ENCODE assay signal across 22 mouse cellular contexts in the genomic region with DNA sequence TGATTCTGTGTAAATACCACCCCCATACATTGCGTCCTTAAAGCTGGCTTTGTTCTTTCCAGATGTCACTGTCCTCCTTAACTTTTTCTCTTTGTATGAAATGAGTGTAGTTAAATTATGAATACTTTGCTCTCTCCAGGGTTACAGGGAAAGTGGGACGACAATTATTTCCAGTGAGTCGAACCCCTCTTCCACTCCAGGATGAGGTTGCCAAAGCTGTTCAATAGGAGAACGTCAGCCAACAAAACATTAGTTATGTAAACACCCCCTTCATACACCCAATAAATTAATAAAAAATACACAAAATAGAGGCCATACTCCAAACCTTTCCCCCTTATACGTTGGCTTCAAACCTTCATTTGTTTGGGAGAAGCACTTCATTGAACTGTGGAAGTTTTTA.
DNase-seq lines count a peak whose midpoint lies in the region; ATAC-seq and TF ChIP-seq lines count a peak whose summit lies in the region.
"Had no signal": no experiment of that assay in that cellular context is flagged by ENCODE, and none has a peak within 500 bp of the region (broad histone marks: within the 10 kb centered on the region; RNA-seq: fewer than 3 reads in every experiment).

No protein-coding gene starts in this region.

- no peaks in the 10 kb centered on the region for H3K36me3 ChIP-seq in embryonic facial prominence, embryonic 13.5 days
- H3K36me3 ChIP-seq in embryonic facial prominence, embryonic 10.5 days (replicated peaks): no peaks in the 10 kb centered on the region
- no peaks in the 10 kb centered on the region for H3K36me3 ChIP-seq in lung, embryonic 14.5 days (ENCODE audit: insufficient read depth)
- no peaks in the 10 kb centered on the region for H3K36me3 ChIP-seq in kidney, adult 2 months (ENCODE audit: control insufficient read depth, insufficient read depth, low read length)
- H3K36me3 ChIP-seq: embryonic facial prominence, embryonic 15.5 days; forebrain, embryonic 12.5 days; heart, embryonic 10.5 days; hindbrain, embryonic 12.5 days; hindbrain, embryonic 15.5 days had no signal

- peaks cover 4% of the 10 kb centered on the region; the same call in 1 of the 2 replicates for H3K4me1 ChIP-seq in embryonic facial prominence, embryonic 13.5 days
- peaks cover 4% of the 10 kb centered on the region; the same call in 1 of the 2 replicates for H3K4me1 ChIP-seq in embryonic facial prominence, embryonic 10.5 days
- H3K4me1 ChIP-seq in lung, embryonic 14.5 days (ENCODE audit: insufficient read depth): peaks cover 4% of the 10 kb centered on the region; the same call in 1 of the 2 replicates
- no peaks in the 10 kb centered on the region for H3K4me1 ChIP-seq in kidney, adult 2 months (ENCODE audit: control insufficient read depth, insufficient read depth, low read length)
- H3K4me1 ChIP-seq: heart, embryonic 10.5 days; hindbrain, embryonic 15.5 days had no signal

- no peak overlapping the region for H3K4me3 ChIP-seq in embryonic facial prominence, embryonic 13.5 days
- H3K4me3 ChIP-seq in embryonic facial prominence, embryonic 10.5 days: no peak overlapping the region
- no peak overlapping the region for H3K4me3 ChIP-seq in lung, embryonic 14.5 days (ENCODE audit: low read depth, low read length)
- no peak overlapping the region for H3K4me3 ChIP-seq in kidney, adult 2 months (ENCODE audit: insufficient read depth, low read depth, low read length)
- H3K4me3 ChIP-seq: embryonic facial prominence, embryonic 15.5 days; forebrain, embryonic 12.5 days; heart, adult 2 months; heart, embryonic 10.5 days; hindbrain, embryonic 12.5 days; hindbrain, embryonic 15.5 days had no signal

- no peak for TF ChIP-seq POLR2A in kidney, adult 2 months (IDR thresholded peaks at IDR 0.05; ENCODE audit: low read depth, low read length)

- no peak overlapping the region for H3K4me2 ChIP-seq in embryonic facial prominence, embryonic 13.5 days
- H3K4me2 ChIP-seq in lung, embryonic 14.5 days: no peak overlapping the region
- H3K4me2 ChIP-seq: embryonic facial prominence, embryonic 15.5 days; forebrain, embryonic 12.5 days; hindbrain, embryonic 12.5 days; hindbrain, embryonic 15.5 days had no signal

- H3K27me3 ChIP-seq in embryonic facial prominence, embryonic 13.5 days: no peaks in the 10 kb centered on the region
- H3K27me3 ChIP-seq in embryonic facial prominence, embryonic 10.5 days (replicated peaks; ENCODE audit: low read depth, poor library complexity, severe bottlenecking): no peaks in the 10 kb centered on the region
- no peaks in the 10 kb centered on the region for H3K27me3 ChIP-seq in lung, embryonic 14.5 days (ENCODE audit: insufficient read depth, low read length)
- H3K27me3 ChIP-seq in kidney, adult 2 months (replicated peaks; ENCODE audit: control insufficient read depth, insufficient read depth, low read length): no peaks in the 10 kb centered on the region
- H3K27me3 ChIP-seq: embryonic facial prominence, embryonic 15.5 days; forebrain, embryonic 12.5 days; hindbrain, embryonic 12.5 days; hindbrain, embryonic 15.5 days; Patski had no signal

- peak overlapping the region; percentile 58 for H3K27ac ChIP-seq in embryonic facial prominence, embryonic 13.5 days
- H3K27ac ChIP-seq in embryonic facial prominence, embryonic 10.5 days (replicated peaks): no peak overlapping the region
- peak overlapping the region; percentile 65; the same call in 1 of the 2 replicates for H3K27ac ChIP-seq in lung, embryonic 14.5 days (ENCODE audit: low read depth)
- H3K27ac ChIP-seq in kidney, adult 2 months (ENCODE audit: insufficient read depth, low read depth, low read length): no peak overlapping the region
- H3K27ac ChIP-seq: heart, adult 2 months; heart, embryonic 10.5 days; hindbrain, embryonic 12.5 days had no signal

- TF ChIP-seq CTCF in lung, embryonic 14.5 days (IDR thresholded peaks at IDR 0.05; ENCODE audit: low read depth): no peak
- no peak for TF ChIP-seq CTCF in kidney, adult 2 months (conservative IDR thresholded peaks at IDR 0.05; ENCODE audit: insufficient read depth, insufficient read length, low read depth, low read length)

- DNase-seq in embryonic facial prominence, embryonic 10.5 days (ENCODE audit: low spot score): no peak
- DNase-seq in lung, embryonic 14.5 days: peak; percentile 78
- DNase-seq in lung, adult 18-20 months: no peak
- DNase-seq in Muller cell, postnatal 12 days (ENCODE audit: inconsistent ontology term): peak; percentile 12
- DNase-seq in retina, postnatal 1 day: peak; percentile 20
- no peak for DNase-seq in kidney, adult 2 months
- DNase-seq: adrenal gland, postnatal 10 days; adrenal gland, postnatal 36 days; cerebellum, adult 11 months; cerebellum, adult 2 months; cerebellum, adult 9-11 months; cerebellum, postnatal 25 days; gastrocnemius, postnatal 10 days; gastrocnemius, postnatal 36 days; heart, adult 2 months had no signal

- no peaks in the 10 kb centered on the region; the same call in 1 of the 2 replicates for H3K9me3 ChIP-seq in embryonic facial prominence, embryonic 13.5 days
- H3K9me3 ChIP-seq in embryonic facial prominence, embryonic 10.5 days: no peaks in the 10 kb centered on the region
- H3K9me3 ChIP-seq in lung, embryonic 14.5 days (ENCODE audit: low read depth, low read length): no peaks in the 10 kb centered on the region
- H3K9me3 ChIP-seq: embryonic facial prominence, embryonic 15.5 days; forebrain, embryonic 12.5 days; heart, embryonic 10.5 days; hindbrain, embryonic 12.5 days; hindbrain, embryonic 15.5 days had no signal

- no peak for ATAC-seq in embryonic facial prominence, embryonic 13.5 days (ENCODE audit: insufficient number of reproducible peaks, insufficient read depth, low FRiP score, low TSS enrichment, low read depth)
- ATAC-seq in lung, embryonic 14.5 days (ENCODE audit: insufficient read depth): peak; percentile 91
- ATAC-seq: Patski had no signal

- no peak overlapping the region for H3K9ac ChIP-seq in embryonic facial prominence, embryonic 13.5 days
- no peak overlapping the region for H3K9ac ChIP-seq in lung, embryonic 14.5 days
- H3K9ac ChIP-seq: embryonic facial prominence, embryonic 15.5 days; forebrain, embryonic 12.5 days; hindbrain, embryonic 12.5 days; hindbrain, embryonic 15.5 days had no signal

- 48% methylated on average over 5 of the region's 5 CpGs for WGBS in embryonic facial prominence, embryonic 13.5 days
- 79% methylated on average over 5 of the region's 5 CpGs for WGBS in embryonic facial prominence, embryonic 10.5 days
- 39% methylated on average over 5 of the region's 5 CpGs for WGBS in lung, embryonic 14.5 days
- WGBS in kidney, adult 2 months: 72% methylated on average over 5 of the region's 5 CpGs

Comparison
In these comparisons a context has a peak if more than half of its experiments do, and no peak if none do; other contexts are left out.
1. H3K27ac ChIP-seq: peak in embryonic facial prominence, embryonic 13.5 days (single experiment) and lung, embryonic 14.5 days (single experiment); none in embryonic facial prominence, embryonic 10.5 days (single experiment) and kidney, adult 2 months (single experiment).
2. DNase-seq: peak in lung, embryonic 14.5 days (single experiment), Muller cell, postnatal 12 days (single experiment) and retina, postnatal 1 day (single experiment); none in embryonic facial prominence, embryonic 10.5 days (single experiment), lung, adult 18-20 months (0 of 2) and kidney, adult 2 months (single experiment).